Mouse (Mus musculus): ENCODE data around the gene Gm10277. TPM values are rescaled to one million over a fixed set of nuclear protein-coding genes. Genes with fewer than 3 reads are reported as not detected.

Gm10277 gene
- polyA plus RNA-seq, 1 experiment from 2014 or later: 1.6 TPM

DNA sequence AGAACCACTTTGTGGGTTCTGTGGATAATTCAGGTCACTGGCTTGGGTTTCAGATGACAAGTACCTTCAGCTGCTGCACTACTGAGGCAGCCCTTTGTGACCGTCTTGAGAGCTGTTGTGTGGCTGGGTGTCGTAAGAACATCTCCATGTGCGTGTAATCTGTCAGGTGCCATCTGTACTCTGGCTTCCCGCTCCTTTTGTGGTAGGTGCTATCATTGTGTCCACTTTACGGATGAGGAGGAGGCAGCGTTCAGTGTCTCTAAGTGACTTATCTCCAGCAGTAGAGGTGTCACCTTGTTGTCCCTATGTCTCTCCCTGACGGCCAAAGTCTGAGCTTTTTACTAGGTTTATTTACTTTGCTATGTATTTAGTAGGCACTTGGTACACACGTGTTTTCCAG is 17.2 kb downstream of the Gm10277 start:
- Histone ChIP-seq H3K4me1 (ENCODE audit: control insufficient read depth, insufficient read depth, low read depth, low read length) (peaks cover 14% of the 10 kb centered on the region), H3K27me3 (replicated peaks; ENCODE audit: control insufficient read depth, insufficient read depth, low read length) (no peaks in the 10 kb centered on the region), H3K4me2 (ENCODE audit: low read length) (no peak overlapping the region), H3K36me3 (ENCODE audit: control insufficient read depth, insufficient read depth, low read length) (no peaks in the 10 kb centered on the region), H3K27ac (ENCODE audit: low read depth, low read length) (no peak overlapping the region), H3K4me3 (ENCODE audit: low read length) (no peak overlapping the region), H3K9ac (ENCODE audit: low read depth, low read length) (no peak overlapping the region), H3K9me3 (ENCODE audit: control insufficient read depth, low read length) (no peaks in the 10 kb centered on the region)
- no peak for ATAC-seq
- 86% methylated on average over 8 of the region's 8 CpGs for WGBS

DNA sequence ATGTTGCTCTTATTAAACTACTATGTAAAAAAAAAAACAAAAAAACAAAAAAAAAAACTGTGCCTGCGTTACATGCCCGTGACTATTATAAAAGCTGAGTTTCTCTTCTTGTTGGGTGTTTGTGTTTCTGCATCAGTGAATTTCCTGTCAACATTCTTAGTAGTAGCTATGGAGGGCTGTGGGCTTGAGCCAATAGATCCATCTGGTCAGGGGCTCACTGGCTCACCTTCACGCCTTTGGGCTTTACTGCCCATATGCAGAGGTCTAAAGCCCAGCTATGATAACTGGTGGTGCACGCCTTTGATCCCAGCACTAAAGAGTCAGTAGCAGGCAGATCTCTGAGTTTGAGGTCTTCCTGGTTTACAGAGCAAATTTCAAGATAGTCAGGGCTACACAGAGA is 18.1 kb downstream of the Gm10277 start:
- Histone ChIP-seq H3K9me3 (ENCODE audit: control insufficient read depth, low read length) (no peaks in the 10 kb centered on the region), H3K4me3 (ENCODE audit: low read length) (no peak overlapping the region), H3K36me3 (ENCODE audit: control insufficient read depth, insufficient read depth, low read length) (no peaks in the 10 kb centered on the region), H3K27ac (ENCODE audit: low read depth, low read length) (no peak overlapping the region), H3K27me3 (replicated peaks; ENCODE audit: control insufficient read depth, insufficient read depth, low read length) (no peaks in the 10 kb centered on the region), H3K4me2 (ENCODE audit: low read length) (no peak overlapping the region), H3K4me1 (ENCODE audit: control insufficient read depth, insufficient read depth, low read depth, low read length) (peaks cover 22% of the 10 kb centered on the region), H3K9ac (ENCODE audit: low read depth, low read length) (no peak overlapping the region)
- no peak for ATAC-seq
- 68% methylated on average over 4 of the region's 4 CpGs for WGBS

DNA sequence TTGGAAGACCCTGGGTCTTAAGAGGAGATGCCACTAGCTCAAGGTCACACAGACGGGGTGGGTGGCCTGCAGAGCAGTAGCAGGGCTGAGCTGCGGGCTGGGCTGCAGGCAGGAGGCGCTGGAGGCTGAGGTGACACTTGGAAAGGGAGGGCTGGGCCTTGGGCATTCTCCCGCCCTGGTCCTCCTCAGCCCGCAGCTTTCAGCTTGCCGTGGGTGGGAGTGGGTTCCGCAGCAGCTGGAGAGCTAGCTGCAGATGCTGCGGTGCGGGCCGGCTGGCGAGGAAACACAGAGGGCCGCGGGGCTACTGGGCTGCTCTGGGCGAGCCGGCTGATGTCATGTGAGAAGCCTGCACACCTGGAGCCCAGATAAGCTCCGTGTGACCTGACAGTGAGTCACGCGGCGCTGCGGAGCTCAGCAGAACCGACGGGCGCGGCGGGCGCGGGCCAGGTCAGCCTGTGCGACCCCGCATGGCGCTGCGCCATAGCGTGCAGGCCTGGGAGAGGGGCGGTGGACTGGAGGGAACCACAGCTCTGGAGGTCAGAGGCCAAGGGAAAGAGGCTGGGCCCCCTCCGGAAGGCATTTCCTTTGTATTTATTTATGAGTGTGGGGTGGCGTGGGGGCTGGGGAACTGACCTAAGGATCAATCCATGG is 21.1 kb downstream of the Gm10277 start:
- 4% methylated on average over 35 of the region's 35 CpGs for WGBS
- peaks cover 32% of the 10 kb centered on the region for H3K4me1 ChIP-seq (ENCODE audit: control insufficient read depth, insufficient read depth, low read depth, low read length)
- H3K27me3 ChIP-seq (replicated peaks; ENCODE audit: control insufficient read depth, insufficient read depth, low read length): no peaks in the 10 kb centered on the region
- peak overlapping the region; percentile 79 for H3K4me2 ChIP-seq (ENCODE audit: low read length)
- peak overlapping the region; percentile 67 for H3K9ac ChIP-seq (ENCODE audit: low read depth, low read length)
- no peaks in the 10 kb centered on the region for H3K36me3 ChIP-seq (ENCODE audit: control insufficient read depth, insufficient read depth, low read length)
- H3K9me3 ChIP-seq (ENCODE audit: control insufficient read depth, low read length): no peaks in the 10 kb centered on the region
- 0 out of 2 replicates have a peak, but pooled peaks have one; percentile 17 for ATAC-seq
- peak overlapping the region; percentile 40 for H3K4me3 ChIP-seq (ENCODE audit: low read length)
- H3K27ac ChIP-seq (ENCODE audit: low read depth, low read length): peak overlapping the region; percentile 68; the same call in 1 of the 2 replicates

DNA sequence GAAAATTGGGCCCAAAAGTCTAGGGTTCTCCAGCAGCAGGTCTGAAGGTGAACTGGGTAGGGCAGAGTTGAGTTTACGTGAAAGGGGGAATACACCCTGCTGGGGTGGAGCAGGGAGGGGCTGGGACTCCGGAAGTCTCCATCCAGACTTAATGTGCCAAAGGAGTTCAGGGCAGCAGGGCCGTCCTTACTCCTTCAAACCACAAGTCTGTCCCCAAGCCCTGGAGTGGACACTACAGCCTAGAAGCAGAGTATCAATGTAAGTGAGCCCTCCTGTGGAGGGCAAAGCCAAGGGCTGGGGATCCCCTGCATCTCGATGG is 22.1 kb downstream of the Gm10277 start:
- no peak for ATAC-seq
- no peaks in the 10 kb centered on the region for H3K9me3 ChIP-seq (ENCODE audit: control insufficient read depth, low read length)
- no peak overlapping the region for H3K4me3 ChIP-seq (ENCODE audit: low read length)
- no peaks in the 10 kb centered on the region for H3K27me3 ChIP-seq (replicated peaks; ENCODE audit: control insufficient read depth, insufficient read depth, low read length)
- H3K9ac ChIP-seq (ENCODE audit: low read depth, low read length): peak overlapping the region; percentile 30; the same call in 1 of the 2 replicates
- peak overlapping the region; percentile 41; the same call in 1 of the 2 replicates for H3K27ac ChIP-seq (ENCODE audit: low read depth, low read length)
- peaks cover 32% of the 10 kb centered on the region for H3K4me1 ChIP-seq (ENCODE audit: control insufficient read depth, insufficient read depth, low read depth, low read length)
- no peaks in the 10 kb centered on the region for H3K36me3 ChIP-seq (ENCODE audit: control insufficient read depth, insufficient read depth, low read length)
- peak overlapping the region; percentile 73 for H3K4me2 ChIP-seq (ENCODE audit: low read length)
- 46% methylated on average over 4 of the region's 4 CpGs for WGBS

DNA sequence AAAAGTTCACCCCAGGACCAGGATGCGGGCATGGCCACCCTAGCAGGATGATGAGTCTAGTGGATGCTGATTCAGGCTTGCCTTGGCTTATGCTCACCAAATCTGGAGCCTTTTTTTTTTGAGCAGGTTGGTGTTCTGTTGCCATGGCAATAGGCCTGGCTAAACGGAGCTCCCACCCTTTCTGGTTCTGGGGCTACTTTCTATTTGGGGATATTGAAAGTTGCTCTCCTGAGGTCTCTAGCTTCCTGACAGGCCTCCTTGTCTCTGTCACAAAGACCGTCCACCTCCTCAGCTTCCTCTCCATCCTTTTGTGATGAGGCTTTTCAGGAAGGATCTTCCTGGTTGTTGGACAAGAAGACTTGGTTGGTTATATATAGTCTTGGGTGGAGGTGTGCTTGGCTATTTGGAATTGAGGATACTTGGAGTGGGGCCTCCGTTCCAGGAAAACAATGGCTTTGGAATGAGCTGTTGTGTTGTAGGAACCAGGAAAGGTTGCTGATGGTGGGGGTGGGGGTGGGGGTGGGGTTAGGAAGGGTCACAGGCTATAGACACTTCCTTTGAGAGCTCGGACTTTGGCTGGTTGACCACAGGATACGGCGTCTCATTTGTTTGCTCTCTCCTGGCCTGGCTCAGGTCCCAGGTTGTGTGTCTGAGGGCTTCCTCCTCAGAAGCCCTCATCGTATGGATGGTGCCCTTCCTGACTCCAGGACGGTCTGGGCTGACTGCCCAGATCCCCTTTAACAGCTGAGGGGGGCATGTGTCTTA is 22.7 kb downstream of the Gm10277 start:
- Histone ChIP-seq H3K4me2 (ENCODE audit: low read length) (peak overlapping the region; percentile 73), H3K4me3 (ENCODE audit: low read length) (peak overlapping the region; percentile 87), H3K4me1 (ENCODE audit: control insufficient read depth, insufficient read depth, low read depth, low read length) (peaks cover 32% of the 10 kb centered on the region), H3K9me3 (ENCODE audit: control insufficient read depth, low read length) (no peaks in the 10 kb centered on the region), H3K27ac (ENCODE audit: low read depth, low read length) (peak overlapping the region; percentile 41; the same call in 1 of the 2 replicates), H3K27me3 (replicated peaks; ENCODE audit: control insufficient read depth, insufficient read depth, low read length) (no peaks in the 10 kb centered on the region), H3K36me3 (ENCODE audit: control insufficient read depth, insufficient read depth, low read length) (no peaks in the 10 kb centered on the region), H3K9ac (ENCODE audit: low read depth, low read length) (peak overlapping the region; percentile 99; the same call in 1 of the 2 replicates)
- 37% methylated on average over 9 of the region's 9 CpGs for WGBS
- ATAC-seq: no peak

DNA sequence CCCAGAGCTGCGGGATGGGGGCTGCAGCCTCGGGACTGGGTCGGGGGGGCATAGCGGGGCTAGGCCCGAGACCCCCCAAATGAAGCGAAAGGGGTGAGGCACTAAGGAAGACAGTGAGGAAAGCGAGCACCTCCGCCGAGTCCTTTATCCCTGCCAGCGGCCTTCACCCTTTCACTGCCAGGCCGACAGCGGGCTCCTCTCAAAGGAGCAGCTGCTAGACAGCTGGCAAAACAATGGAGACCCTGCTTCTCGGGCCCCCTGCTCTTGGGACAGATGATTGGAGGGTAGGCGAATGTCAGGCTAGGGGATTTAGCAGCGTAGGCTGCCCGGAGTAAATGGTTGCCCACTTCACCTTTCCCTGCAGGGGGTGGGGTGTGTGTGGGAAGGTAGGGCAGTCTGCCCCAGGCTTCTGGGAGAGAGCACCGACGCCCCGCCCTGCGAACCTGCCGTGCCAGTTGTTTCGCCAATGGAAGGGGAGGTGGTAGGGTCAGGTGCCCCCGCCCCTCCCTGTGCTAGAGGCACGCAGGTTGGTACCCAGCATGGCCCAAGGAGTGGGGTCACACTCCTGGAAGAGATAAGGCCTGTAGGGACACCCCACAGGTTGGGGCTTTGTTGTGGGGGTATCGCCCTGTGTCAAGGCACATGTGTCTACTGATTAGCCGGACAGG is 23.7 kb downstream of the Gm10277 start:
- Histone ChIP-seq H3K9me3 (ENCODE audit: control insufficient read depth, low read length) (no peaks in the 10 kb centered on the region), H3K4me2 (ENCODE audit: low read length) (peak overlapping the region; percentile 73), H3K9ac (ENCODE audit: low read depth, low read length) (peak overlapping the region; percentile 99), H3K36me3 (ENCODE audit: control insufficient read depth, insufficient read depth, low read length) (no peaks in the 10 kb centered on the region), H3K27ac (ENCODE audit: low read depth, low read length) (peak overlapping the region; percentile 88), H3K4me3 (ENCODE audit: low read length) (peak overlapping the region; percentile 87), H3K27me3 (replicated peaks; ENCODE audit: control insufficient read depth, insufficient read depth, low read length) (no peaks in the 10 kb centered on the region), H3K4me1 (ENCODE audit: control insufficient read depth, insufficient read depth, low read depth, low read length) (peaks cover 32% of the 10 kb centered on the region)
- ATAC-seq: peak; percentile 44
- WGBS: 2% methylated on average over 25 of the region's 26 CpGs

DNA sequence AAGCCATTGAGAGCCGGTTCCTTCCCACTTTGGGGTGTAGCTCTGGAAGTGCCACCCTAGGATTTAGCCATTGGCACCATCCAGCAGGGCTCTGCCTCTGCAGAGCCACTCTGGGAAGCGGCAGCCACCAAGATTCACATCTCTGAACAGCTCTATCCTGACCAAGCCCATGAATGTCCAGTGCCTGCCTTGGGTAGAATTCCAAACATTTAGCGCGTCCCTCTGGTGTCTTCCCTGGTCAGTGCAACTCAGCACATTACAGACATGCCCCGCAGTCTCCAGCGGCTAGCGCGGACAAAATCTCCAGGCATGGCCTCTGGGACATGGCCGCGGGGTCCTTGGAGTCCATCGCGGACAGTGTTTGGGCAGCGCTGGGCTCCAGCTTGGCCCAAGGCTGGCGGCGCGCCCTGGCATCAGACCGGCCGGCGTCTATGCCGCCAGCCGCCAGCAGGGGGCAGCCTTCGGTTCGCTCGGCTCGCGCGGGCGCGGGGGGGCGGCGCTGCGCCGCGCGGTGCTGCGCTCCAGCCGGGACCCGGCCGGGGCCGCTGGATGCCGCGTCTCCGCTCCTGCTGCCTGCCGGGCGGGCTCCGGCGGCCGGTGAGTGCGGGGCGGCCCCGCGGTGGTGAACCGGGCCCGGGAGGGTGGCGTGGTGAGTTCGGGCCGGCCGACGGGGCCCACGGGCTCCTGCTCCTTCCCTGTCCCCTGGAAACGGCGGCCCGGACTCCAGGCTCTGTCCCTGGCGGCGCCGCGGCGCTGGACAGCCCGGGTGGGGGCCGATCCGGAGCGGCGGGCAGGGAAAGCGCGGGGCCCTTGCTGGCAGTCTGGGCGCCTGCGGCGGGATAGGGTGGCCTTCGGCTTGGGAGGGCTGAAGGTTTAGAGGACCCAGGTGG is 24.5 kb downstream of the Gm10277 start, which contains the start of gene Myo18a:
Myo18a (plus strand) TSS at position 464 of the 890 bp plus-strand sequence.
- 2% methylated on average over 54 of the region's 79 CpGs for WGBS
- H3K4me1 ChIP-seq (ENCODE audit: control insufficient read depth, insufficient read depth, low read depth, low read length): peaks cover 32% of the 10 kb centered on the region
- peak within 1 kb of the TSS; percentile 99 for H3K9ac ChIP-seq (ENCODE audit: low read depth, low read length)
- H3K4me3 ChIP-seq (ENCODE audit: low read length): peak within 1 kb of the TSS; percentile 87
- H3K36me3 ChIP-seq (ENCODE audit: control insufficient read depth, insufficient read depth, low read length): no peaks in the 10 kb centered on the region
- H3K27ac ChIP-seq (ENCODE audit: low read depth, low read length): peak within 1 kb of the TSS; percentile 88
- no peaks in the 10 kb centered on the region for H3K9me3 ChIP-seq (ENCODE audit: control insufficient read depth, low read length)
- peak; percentile 87 for ATAC-seq
- peak within 1 kb of the TSS; percentile 81 for H3K4me2 ChIP-seq (ENCODE audit: low read length)
- no peaks in the 10 kb centered on the region; the same call in 1 of the 2 replicates for H3K27me3 ChIP-seq (replicated peaks; ENCODE audit: control insufficient read depth, insufficient read depth, low read length)

DNA sequence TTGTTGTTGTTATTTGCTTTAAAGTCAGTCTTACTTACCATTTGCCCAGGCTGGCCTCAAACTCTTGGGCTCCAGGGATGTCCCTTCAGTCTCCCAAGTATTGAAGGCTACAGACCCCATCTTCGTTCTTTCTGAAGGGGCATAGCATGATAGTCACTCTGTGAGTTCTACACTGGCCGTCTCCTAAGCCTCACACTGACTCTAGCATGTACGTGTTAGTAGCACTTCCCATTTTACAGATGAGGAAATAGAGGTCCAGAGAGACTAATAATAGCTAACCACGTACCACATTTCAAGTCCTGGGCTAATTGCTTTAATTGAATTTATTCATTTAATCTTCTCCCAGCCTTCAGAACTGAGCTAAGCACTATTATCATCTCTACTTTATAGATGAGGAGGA is 27.5 kb downstream of the Gm10277 start:
- no peak overlapping the region for H3K4me3 ChIP-seq (ENCODE audit: low read length)
- peaks cover 15% of the 10 kb centered on the region for H3K4me1 ChIP-seq (ENCODE audit: control insufficient read depth, insufficient read depth, low read depth, low read length)
- H3K4me2 ChIP-seq (ENCODE audit: low read length): no peak overlapping the region
- no peak for ATAC-seq
- H3K27me3 ChIP-seq (replicated peaks; ENCODE audit: control insufficient read depth, insufficient read depth, low read length): no peaks in the 10 kb centered on the region; the same call in 1 of the 2 replicates
- no peak overlapping the region for H3K27ac ChIP-seq (ENCODE audit: low read depth, low read length)
- no peaks in the 10 kb centered on the region for H3K9me3 ChIP-seq (ENCODE audit: control insufficient read depth, low read length)
- WGBS: 89% methylated on average over 4 of the region's 4 CpGs
- no peak overlapping the region for H3K9ac ChIP-seq (ENCODE audit: low read depth, low read length)
- H3K36me3 ChIP-seq (ENCODE audit: control insufficient read depth, insufficient read depth, low read length): no peaks in the 10 kb centered on the region
